Mouse (Mus musculus) stomach, postnatal 0 days (tissue): ENCODE data around the gene Fthl17e.
"Not testable (repeated sequence)": the region's sequence is repeated elsewhere in the genome, so short reads cannot be mapped to it uniquely, and the experiment has no call there.

Experiments used
- CTCF ChIP-seq: IDR thresholded peaks from 2 replicates; pipeline ENCODE4 v1.5.1; 2016; ENCODE audit warnings: antibody characterized with exemption, low read depth, mild to moderate bottlenecking, moderate library complexity
- EP300 ChIP-seq: optimal IDR thresholded peaks from 2 replicates; pipeline ENCODE3; 2016; ENCODE audit warnings: antibody characterized with exemption

DNA sequence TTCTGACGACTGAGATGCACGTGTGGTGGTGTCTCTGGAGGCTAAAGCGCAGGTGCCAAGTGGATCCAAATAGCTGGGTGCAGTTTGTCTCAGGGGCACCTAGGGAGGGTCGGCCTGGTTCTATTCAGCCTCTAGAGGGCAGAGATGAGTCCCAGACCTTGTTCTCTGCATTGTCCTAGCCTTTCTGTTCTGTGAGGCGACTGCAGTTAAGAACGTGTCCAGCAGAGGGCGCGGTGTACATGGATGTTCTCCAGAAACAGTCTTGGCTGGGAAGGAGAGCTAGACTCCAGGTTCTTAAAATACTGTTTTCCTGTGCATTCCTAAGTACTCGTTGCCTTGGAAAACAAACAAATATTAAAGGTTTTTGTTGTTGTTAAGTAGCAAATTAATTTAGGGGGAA is 27.7 kb downstream of the Fthl17e start:
- TF ChIP-seq CTCF = peak; percentile 51
- TF ChIP-seq EP300 = not testable (repeated sequence)
